Mouse (Mus musculus): Measurements from ENCODE around the gene Gtsf2. TPM values are rescaled to one million over a fixed set of nuclear protein-coding genes. Genes with fewer than 3 reads are reported as not detected.
"Not testable (repeated sequence)": the region's sequence is repeated elsewhere in the genome, so short reads cannot be mapped to it uniquely, and the experiment has no call there.

Gene Gtsf2
- not detected for total RNA-seq (2021)
- long read RNA-seq, experiment 1: 0 reads
- long read RNA-seq, experiment 2: 0 reads

- intact Hi-C loops (cut with DNase I): no loop called here
- DNase-seq (ENCODE audit: low spot score in 2 of 2): no peak
Measured at GRCm38 (mm10) chr15:103448369-103448768, at the start of gene Gtsf2. Gene Gtsf2 (minus strand): TSS chr15:103448469.

GRCm38 (mm10) chr15:103496204-103497140, 48.2 kb upstream of the Gtsf2 start:
- DNase-seq (ENCODE audit: low spot score in 2 of 2): no peak
- intact Hi-C loops (cut with DNase I): no loop called here

GRCm38 (mm10) chr15:103488336-103488735, 40.1 kb upstream of the Gtsf2 start:
- intact Hi-C loops (cut with DNase I): no loop called here
- DNase-seq (ENCODE audit: low spot score in 2 of 2): no peak

- intact Hi-C loops (cut with DNase I): no loop called here
- DNase-seq (ENCODE audit: low spot score in 2 of 2): no peak
Measured at GRCm38 (mm10) chr15:103486658-103487057, 38.4 kb upstream of the Gtsf2 start.

- intact Hi-C loops (cut with DNase I): no loop called here
- DNase-seq (ENCODE audit: low spot score in 2 of 2): no peak
Measured at GRCm38 (mm10) chr15:103485106-103485505, 36.8 kb upstream of the Gtsf2 start.

- intact Hi-C loops (cut with DNase I): loop anchor here (5.0 kb wide), 1 partner anchor 48 kb away; no protein-coding TSS in a partner anchor
- peak in 1 of 2 experiments; percentile 30 for DNase-seq (ENCODE audit: low spot score in 2 of 2)
Measured at GRCm38 (mm10) chr15:103484490-103484889, 36.2 kb upstream of the Gtsf2 start.

- DNase-seq (ENCODE audit: low spot score in 2 of 2): peak in 1 of 2 experiments; percentile 59
- intact Hi-C loops (cut with DNase I): loop anchor here (5.0 kb wide), 1 partner anchor 50 kb away; no protein-coding TSS in a partner anchor
Measured at GRCm38 (mm10) chr15:103482488-103482887, 34.2 kb upstream of the Gtsf2 start.

GRCm38 (mm10) chr15:103480129-103480528, 31.9 kb upstream of the Gtsf2 start:
- no peak for DNase-seq (ENCODE audit: low spot score in 2 of 2)
- intact Hi-C loops (cut with DNase I): loop anchor here (5.0 kb wide), 1 partner anchor 52 kb away; no protein-coding TSS in a partner anchor

- intact Hi-C loops (cut with DNase I): no loop called here
- no peak for DNase-seq (ENCODE audit: low spot score in 2 of 2)
Measured at GRCm38 (mm10) chr15:103479080-103479606, 30.9 kb upstream of the Gtsf2 start.

- DNase-seq (ENCODE audit: low spot score in 2 of 2): no peak
- intact Hi-C loops (cut with DNase I): no loop called here
Measured at GRCm38 (mm10) chr15:103473769-103474168, 25.5 kb upstream of the Gtsf2 start.

- DNase-seq (ENCODE audit: low spot score in 2 of 2): peak; percentile 18 to 46
- intact Hi-C loops (cut with DNase I): no loop called here
Measured at GRCm38 (mm10) chr15:103473182-103473581, 24.9 kb upstream of the Gtsf2 start.

GRCm38 (mm10) chr15:103472265-103472664, 24.0 kb upstream of the Gtsf2 start:
- intact Hi-C loops (cut with DNase I): no loop called here
- DNase-seq (ENCODE audit: low spot score in 2 of 2): no peak

GRCm38 (mm10) chr15:103471488-103472194, 23.4 kb upstream of the Gtsf2 start:
- no peak for DNase-seq (ENCODE audit: low spot score in 2 of 2)
- intact Hi-C loops (cut with DNase I): no loop called here

GRCm38 (mm10) chr15:103462539-103463261, 14.4 kb upstream of the Gtsf2 start:
- intact Hi-C loops (cut with DNase I): no loop called here
- DNase-seq (ENCODE audit: low spot score in 2 of 2): peak; percentile 24 to 39

GRCm38 (mm10) chr15:103454449-103454848, 6.2 kb upstream of the Gtsf2 start:
- DNase-seq (ENCODE audit: low spot score in 2 of 2): no peak
- intact Hi-C loops (cut with DNase I): no loop called here

GRCm38 (mm10) chr15:103453551-103454218, 5.4 kb upstream of the Gtsf2 start, which contains the start of gene Nckap1l:
Gene Nckap1l (plus strand): TSS chr15:103453794.
- DNase-seq (ENCODE audit: low spot score in 2 of 2): peak; percentile 38 to 47
- intact Hi-C loops (cut with DNase I): no loop called here

- intact Hi-C loops (cut with DNase I): not testable (repeated sequence)
Measured at GRCm38 (mm10) chr15:103445966-103446365, 2.3 kb downstream of the Gtsf2 start.

GRCm38 (mm10) chr15:103430241-103430640, 18.0 kb downstream of the Gtsf2 start, which contains the start of gene Gtsf1:
Gene Gtsf1 (minus strand): TSS chr15:103430470.
- no peak for DNase-seq (ENCODE audit: low spot score in 2 of 2)
- intact Hi-C loops (cut with DNase I): no loop called here

More at GRCm38 (mm10) chr15:103445966-103446365, 2.3 kb downstream of the Gtsf2 start:
- DNase-seq (ENCODE audit: low spot score in 2 of 2): not testable (repeated sequence)

Data from left cerebral cortex, postnatal 14 days (tissue).